Mouse (Mus musculus) layer of hippocampus, postnatal 36 days (tissue): ENCODE data around the gene Pnldc1. TPM values are rescaled to one million over a fixed set of nuclear protein-coding genes. Genes with fewer than 3 reads are reported as not detected.

Source experiments
- DNase-seq, 2 experiments: peaks; one replicate each; pipeline ENCODE4 v3.0.0; 2022
- microRNA-seq, 2 experiments: library from miRNA; unstranded; fragments of <30 nt; microRNA quantifications; one replicate each; pipeline ENCODE4 v1.2.0; 2021
- total RNA-seq, 2 experiments: library from RNA; stranded (reverse); gene quantifications; 2 replicates each; pipeline ENCODE4 v1.2.3; 2021

The Pnldc1 gene
- total RNA-seq, 2 experiments from 2014 or later = 3.2 to 3.3 TPM

DNA sequence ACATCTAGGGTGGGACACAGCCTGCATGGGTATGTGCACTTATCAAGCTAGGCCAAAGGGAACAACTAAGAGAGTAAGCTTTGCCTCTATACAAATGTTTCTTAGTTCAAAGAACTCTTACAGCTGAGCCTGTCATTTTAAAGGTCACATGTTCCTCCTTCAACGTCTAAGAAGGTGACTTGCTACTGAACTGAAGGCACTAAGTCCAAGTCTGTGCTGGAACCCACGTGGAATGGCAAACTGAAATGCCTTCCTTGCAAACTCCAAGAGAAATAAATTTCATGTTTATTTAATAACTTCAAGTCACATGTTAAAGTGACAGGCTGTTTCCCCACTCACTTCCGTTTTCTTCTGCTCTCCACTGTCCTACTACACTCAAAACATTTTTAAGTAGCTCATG, 52.6 kb downstream of the Pnldc1 start:
- no peak for DNase-seq

DNA sequence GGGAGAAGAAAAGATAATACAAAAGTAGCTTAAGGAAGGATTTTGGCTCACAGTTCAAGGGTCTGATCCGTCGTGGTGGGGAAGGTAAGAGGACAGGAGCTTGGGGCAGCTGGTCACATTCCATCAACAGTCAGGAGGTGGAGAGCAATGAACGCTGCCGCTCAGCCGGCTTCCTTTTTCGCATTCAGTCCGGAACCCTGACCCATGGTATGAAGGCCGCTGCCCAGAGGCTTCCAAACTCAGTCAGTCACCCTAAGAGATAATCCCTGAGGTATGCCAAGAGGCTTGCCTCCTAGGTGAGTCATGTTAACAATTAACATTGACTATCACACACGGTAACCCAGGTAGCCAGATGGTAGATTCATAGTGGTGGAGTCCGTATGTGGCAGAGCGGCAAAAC, 55.6 kb downstream of the Pnldc1 start:
- DNase-seq = no peak

DNA sequence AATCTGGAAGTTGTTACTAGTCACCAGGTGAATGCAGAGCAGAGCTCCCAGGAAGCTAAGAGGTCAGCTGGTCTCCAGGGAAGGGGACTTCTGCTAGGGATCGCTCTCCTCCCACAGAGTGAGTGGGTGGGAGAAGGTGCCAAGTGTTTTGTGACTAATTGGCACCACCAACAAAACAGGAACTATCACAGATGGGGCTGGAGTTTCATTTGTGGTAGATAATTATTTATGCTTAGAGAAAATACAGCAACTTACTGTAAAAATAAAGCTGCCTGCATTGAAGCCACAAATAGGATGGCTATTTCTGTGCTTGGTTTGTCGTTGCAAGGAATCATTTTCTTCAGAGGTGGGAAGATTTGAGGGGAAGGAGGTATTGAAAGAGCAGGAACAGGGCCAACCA, 56.2 kb downstream of the Pnldc1 start:
- DNase-seq = peak in 1 of 2 experiments; percentile 43

DNA sequence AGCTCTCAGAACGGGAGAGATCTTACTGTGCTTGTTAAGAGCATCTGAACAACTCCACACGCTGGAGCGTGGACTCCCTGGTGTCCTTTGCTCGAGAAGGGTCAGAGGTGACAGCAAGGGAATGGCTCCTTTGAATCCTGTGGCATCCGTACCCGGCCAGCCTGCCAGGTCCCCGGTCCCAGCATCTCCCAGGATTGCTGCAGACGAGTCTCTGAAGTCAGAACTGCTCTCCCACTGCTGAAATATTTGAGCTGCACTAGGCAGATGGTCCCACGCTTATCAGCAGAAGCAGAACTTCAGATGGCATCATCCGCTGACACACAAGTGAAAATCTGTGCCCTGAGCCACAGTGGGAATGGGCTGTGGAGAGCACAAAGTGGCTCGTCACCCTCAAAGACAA, 58.3 kb downstream of the Pnldc1 start:
- peak; percentile 73 to 77 for DNase-seq

DNA sequence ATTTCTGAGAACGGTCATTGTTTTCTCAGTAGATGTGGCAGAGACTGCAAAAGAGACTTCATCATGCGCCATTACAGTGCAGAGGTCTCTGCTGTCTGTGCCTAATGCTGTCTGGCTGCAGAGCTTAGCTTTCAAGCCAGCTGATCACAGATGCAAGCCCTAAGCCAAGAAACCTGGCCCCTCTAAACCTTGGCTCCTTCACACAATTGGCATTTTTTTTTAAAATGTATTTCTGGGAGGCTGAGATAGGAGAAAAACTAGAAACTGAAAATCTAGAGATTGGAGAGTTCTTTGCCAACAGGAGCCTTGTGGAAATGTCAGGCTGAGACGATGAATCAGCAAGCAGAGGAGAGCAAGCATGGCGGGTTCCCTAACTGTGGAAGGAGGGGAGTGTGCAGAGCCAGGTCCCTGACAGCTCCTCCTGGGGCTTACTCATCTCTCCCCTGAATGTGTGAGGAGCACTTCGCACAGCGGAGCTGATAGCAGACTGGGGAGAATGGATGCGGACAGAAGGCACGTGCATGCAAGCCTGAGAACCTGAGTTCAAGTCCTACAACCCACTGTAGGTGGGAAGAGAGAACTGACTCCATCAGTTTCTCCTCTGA, 60.1 kb downstream of the Pnldc1 start:
- DNase-seq = peak in 1 of 2 experiments; percentile 56

DNA sequence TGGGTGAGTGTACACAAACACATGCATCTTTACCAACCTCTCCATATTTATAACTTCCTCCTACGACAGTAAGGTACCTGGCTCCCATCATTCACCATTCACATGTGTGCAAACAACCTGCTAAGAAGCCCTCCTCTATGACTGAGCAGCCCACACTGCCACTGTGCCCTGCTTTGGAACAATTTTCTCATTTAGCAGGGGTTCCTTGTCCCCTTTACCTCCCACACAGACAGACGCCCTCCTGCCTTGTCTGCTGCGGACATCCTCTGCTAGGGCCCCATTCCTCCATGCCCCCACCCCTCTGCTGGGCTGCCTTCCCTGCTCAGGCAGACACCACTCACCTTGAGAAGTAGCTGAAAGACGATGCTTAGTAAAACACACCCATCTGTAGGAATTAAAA, 62.3 kb downstream of the Pnldc1 start:
- DNase-seq = no peak

DNA sequence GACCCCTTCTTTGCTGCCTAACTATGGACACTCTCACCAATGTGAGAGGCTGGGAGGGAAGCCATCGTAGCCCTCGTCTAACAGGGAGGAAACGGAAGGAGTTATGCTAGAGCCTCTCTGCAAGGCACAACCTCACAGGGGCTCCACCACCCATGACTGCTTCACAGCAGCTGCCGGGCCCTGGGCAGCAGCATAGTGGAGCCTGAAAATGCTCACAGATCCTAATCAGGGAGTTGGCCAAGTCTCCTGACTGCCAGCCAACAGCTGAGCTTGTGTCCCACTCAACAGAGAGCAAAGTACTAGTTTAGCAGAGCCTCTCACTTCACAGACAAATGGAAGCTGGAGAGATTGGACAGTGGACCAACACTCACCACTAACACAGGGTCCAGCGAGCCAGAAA, 63.6 kb downstream of the Pnldc1 start:
- peak; percentile 49 to 52 for DNase-seq

DNA sequence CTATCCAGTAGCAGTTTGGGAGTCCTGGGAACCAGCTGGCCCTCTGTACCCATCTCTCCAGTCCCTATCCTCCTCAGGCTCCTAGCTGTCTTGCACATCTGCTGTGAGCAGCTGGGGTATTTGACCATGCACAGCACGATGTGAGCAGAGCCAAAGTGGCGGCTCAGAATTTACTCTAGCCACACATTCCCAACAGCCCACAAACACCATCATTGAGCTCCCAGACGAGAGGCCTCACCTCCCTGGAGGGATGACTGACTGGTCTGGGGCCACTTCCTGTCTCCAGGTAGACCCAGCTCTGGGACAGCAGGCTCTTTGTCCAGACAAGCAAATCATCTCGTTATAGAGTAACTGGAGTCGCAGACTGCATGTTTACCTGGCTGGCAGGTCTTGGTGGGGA, 64.2 kb downstream of the Pnldc1 start:
- DNase-seq = no peak

DNA sequence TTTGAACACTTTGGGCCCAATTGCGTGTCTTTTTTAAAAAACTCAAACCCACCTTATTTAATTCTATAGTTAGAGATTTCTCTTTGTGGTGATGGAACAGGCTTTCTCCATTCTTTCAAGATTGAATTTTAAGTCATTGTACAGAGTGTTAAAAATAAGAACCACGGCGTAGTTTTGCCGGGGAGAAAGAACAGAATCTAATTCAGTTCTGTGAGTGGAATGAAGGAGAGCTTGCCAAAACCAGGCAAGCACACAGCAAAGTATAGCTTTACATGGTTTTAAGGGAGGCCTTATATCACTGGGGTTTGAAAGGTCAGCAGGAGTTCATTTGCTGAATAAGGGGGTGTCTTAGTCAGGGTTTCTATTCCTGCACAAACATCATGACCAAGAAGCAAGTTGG, 65.5 kb downstream of the Pnldc1 start:
- no peak for DNase-seq

DNA sequence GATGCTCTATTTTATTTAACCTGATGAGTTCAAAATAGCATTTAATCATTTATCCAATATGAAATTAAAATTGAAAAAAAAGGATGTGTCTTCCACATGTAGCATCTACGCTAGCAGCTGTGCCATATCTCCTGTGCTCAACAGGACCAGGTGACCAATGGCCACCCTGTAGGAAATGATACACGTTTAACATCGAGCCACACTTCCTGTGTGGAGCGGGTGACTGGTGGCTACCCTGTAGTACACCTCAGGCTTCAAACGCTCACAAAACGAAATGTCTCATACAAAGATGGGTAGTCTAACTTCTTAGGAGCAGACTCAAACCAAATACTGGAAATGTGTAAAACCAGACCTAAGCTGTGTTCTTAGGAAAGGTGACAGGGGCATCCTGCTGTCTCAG, 66.2 kb downstream of the Pnldc1 start:
- DNase-seq = no peak

DNA sequence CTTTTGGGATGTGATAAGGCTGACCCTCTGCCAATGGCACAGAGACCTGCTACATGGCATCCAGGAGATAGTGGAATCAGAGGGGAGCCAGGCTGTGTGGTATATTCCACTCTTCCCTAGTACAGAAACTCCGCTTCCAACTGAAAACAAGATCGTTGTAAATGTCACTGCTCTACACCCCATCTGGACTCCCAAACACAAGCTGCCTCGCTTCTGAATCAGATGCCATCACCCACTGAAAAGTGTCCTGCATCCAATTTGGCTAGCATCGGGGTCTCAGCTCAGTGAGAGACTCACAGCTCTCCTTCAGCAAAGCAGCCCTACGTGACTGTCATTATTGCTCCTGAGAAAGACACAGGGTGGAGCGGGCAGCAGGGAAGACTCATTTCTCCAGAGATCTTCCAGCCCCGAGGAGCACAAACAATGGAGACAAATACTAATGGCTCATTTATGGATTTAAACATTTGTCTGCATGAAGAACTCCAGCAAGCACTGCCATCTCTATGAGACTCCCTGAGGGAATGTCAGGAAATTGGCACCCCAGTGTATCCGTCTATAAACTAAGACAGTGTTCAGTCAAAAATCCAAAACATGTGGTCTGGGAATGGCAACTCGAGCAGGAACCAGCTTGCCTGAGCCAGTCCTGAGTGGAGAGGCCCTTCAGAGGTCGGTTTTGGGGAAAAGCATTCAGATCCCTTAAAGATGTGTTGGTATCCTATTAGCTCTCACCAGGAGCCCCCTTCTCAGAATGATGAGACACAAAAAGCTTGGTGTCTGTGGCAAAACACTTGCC, 70.4 kb downstream of the Pnldc1 start:
- peak; percentile 80 for DNase-seq

Small RNA genes within 50 kb of the gene (microRNA-seq; reads per million reads assigned to microRNA genes)
- gene Gm24085 = 0 reads per million in 2 experiments

Other genes with a start within 250 kb of the Pnldc1 start
- not detected for gene Slc22a1, start 234.4 kb downstream of the Pnldc1 start, total RNA-seq
- 10 to 100 TPM; 29.0 to 30.9 TPM for gene Igf2r, start 140.6 kb downstream of the Pnldc1 start, total RNA-seq
- gene Mas1, start 42.1 kb downstream of the Pnldc1 start, total RNA-seq = 10 to 100 TPM; 52.1 to 63.5 TPM
- not detected for gene Mrgprh, start 34.2 kb downstream of the Pnldc1 start, total RNA-seq
- 100 to 1,000 TPM; 218 to 221 TPM for gene Tcp1, start 5.5 kb upstream of the Pnldc1 start, total RNA-seq
- 10 to 100 TPM; 61.5 to 64.5 TPM for gene Mrpl18, start 6.1 kb upstream of the Pnldc1 start, total RNA-seq
- gene Acat3, start 30.4 kb upstream of the Pnldc1 start, total RNA-seq = 1 to 10 TPM; 3.8 to 5.1 TPM
- gene Acat2, start 50.5 kb upstream of the Pnldc1 start, total RNA-seq = 10 to 100 TPM; 46.7 to 47.3 TPM
- gene Wtap, start 83.9 kb upstream of the Pnldc1 start, total RNA-seq = 10 to 100 TPM; 55.6 to 63.8 TPM
- gene Sod2, start 96.6 kb upstream of the Pnldc1 start, total RNA-seq = 100 to 1,000 TPM; 255 to 264 TPM
- gene Gpr31b, start 142.1 kb upstream of the Pnldc1 start, total RNA-seq = not detected
- gene Tcp10b, start 150.9 kb upstream of the Pnldc1 start, total RNA-seq = under 1 TPM; 0.18 to 0.70 TPM
- not detected for gene Unc93a, start 221.6 kb upstream of the Pnldc1 start, total RNA-seq